Mouse (Mus musculus): ENCODE results near the gene Esam.

The Esam gene

GRCm38 (mm10) chr9:37554279-37554678 lies 26.4 kb downstream of the Esam start:
- no peak for ATAC-seq (ENCODE audit: low TSS enrichment)

- ATAC-seq (ENCODE audit: low TSS enrichment), result peak; percentile 38
These were observed 27.2 kb downstream of the Esam start, which contains the start of gene Siae for GRCm38 (mm10) chr9:37554838-37555748. Siae (plus strand) TSS chr9:37555698.

GRCm38 (mm10) chr9:37556366-37556765 lies 28.5 kb downstream of the Esam start:
- ATAC-seq (ENCODE audit: low TSS enrichment), result peak; percentile 7; the same call in 1 of the 2 replicates

GRCm38 (mm10) chr9:37560617-37561016 lies 32.7 kb downstream of the Esam start:
- no peak for ATAC-seq (ENCODE audit: low TSS enrichment)

GRCm38 (mm10) chr9:37563805-37564204 lies 35.9 kb downstream of the Esam start:
- no peak for ATAC-seq (ENCODE audit: low TSS enrichment)

GRCm38 (mm10) chr9:37567019-37567418 lies 39.1 kb downstream of the Esam start:
- no peak for ATAC-seq (ENCODE audit: low TSS enrichment)

GRCm38 (mm10) chr9:37567454-37567853 lies 39.6 kb downstream of the Esam start:
- ATAC-seq (ENCODE audit: low TSS enrichment), result peak; percentile 56

GRCm38 (mm10) chr9:37567892-37568604 lies 40.2 kb downstream of the Esam start:
- peak; percentile 89 for ATAC-seq (ENCODE audit: low TSS enrichment)

GRCm38 (mm10) chr9:37568605-37569214 lies 40.8 kb downstream of the Esam start:
- peak; percentile 2; the same call in 1 of the 2 replicates for ATAC-seq (ENCODE audit: low TSS enrichment)

- ATAC-seq (ENCODE audit: low TSS enrichment), result no peak
These were observed 41.5 kb downstream of the Esam start for GRCm38 (mm10) chr9:37569231-37569835.

GRCm38 (mm10) chr9:37572204-37572876 lies 44.5 kb downstream of the Esam start:
- no peak for ATAC-seq (ENCODE audit: low TSS enrichment)

GRCm38 (mm10) chr9:37576436-37576930 lies 48.6 kb downstream of the Esam start:
- ATAC-seq (ENCODE audit: low TSS enrichment), result peak; percentile 78

GRCm38 (mm10) chr9:37583594-37583993 lies 55.7 kb downstream of the Esam start:
- ATAC-seq (ENCODE audit: low TSS enrichment), result no peak

GRCm38 (mm10) chr9:37586718-37587117 lies 58.8 kb downstream of the Esam start:
- ATAC-seq (ENCODE audit: low TSS enrichment), result no peak
